Mouse (Mus musculus) CD4-positive, CD25-positive, alpha-beta regulatory T cell, adult 4 months (primary cell): ENCODE data around the gene Sdccag8. TPM values are rescaled to one million over a fixed set of nuclear protein-coding genes. Genes with fewer than 3 reads are reported as not detected.

ENCODE experiments used
- ATAC-seq: one replicate; pipeline ENCODE4 v1.8.0; 2017
- polyA plus RNA-seq, 2 experiments: library from polyadenylated mRNA; unstranded; fragments of 100-300 nt; shearing (Covaris generic); gene quantifications; one replicate each; pipeline ENCODE4 v1.2.1; 2017

The Sdccag8 gene
- polyA plus RNA-seq, 2 experiments from 2014 or later, result 25.3 to 25.5 TPM

DNA sequence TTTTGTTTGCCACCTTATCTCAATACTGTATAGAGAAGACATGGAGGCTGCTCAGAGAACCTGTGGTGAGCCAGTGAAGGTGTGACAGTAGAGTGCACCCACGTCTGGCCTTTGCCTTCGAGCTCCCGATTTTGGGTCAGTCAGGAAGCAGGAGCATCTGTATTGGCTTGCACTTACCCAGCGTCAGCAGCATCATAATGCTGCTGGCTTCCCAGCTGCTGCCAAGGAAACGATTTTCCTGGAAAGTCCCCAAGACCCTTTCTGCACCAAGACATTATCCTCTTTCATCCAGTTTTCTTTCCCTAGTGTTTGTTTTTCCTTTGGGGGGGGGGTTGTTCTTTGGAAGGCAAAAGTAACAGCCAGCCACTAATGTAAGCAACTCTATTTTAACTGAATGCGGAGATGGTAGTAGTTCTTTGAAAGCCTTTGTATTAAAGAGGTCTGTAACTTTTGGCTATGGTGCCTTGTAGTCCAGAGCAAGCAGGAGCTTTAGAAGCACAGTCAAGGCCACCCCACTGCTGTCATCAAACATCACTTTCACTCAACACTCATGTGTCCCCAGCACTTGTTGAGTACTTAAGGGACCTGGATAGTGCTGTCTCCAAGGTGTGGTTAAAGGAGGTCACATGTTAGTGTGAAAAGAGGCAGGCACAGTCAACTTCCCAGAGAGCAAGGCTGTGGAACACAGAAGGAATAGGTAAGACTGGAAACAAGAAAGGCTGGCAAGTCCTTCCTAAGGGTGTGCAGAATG is 172.7 kb downstream of the Sdccag8 start:
- no peak for ATAC-seq

DNA sequence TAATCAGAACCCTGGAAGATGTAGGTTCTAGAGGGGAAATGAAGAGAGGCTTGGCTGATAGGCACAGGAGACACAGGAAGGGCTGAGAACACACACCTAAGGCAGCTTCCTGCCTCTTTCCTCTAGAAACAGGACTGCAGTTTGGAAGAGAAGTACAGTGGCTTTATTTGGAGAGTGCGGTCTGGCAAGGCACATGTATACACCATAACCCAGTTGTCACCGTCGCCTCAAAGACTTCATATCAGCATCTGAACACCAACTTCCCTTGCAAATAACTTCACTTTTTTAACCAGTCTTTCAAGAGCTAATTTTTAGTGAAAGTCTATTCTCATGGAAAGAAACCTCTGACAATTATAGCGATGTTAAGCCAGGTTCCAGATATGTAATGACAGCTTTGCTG is 177.0 kb downstream of the Sdccag8 start:
- no peak for ATAC-seq

DNA sequence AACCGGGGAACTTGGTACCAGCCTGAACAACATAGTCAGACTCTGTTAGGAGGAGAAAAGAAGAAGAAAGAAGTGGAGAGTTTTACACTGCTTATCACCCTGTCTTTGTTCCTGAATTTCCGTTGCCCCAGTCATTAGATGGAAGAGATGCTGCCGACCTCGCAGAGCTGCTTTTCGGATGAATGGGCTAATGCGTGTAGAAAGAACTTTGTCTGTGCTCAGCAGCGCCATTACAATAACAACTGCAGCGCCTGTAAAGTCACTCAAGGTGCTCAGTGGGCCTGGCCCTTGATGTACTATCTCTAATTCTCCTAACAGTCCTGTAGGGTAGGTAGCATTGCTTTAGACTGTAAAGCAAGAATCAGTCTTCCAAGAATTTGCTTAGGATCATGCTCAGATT is 178.1 kb downstream of the Sdccag8 start:
- ATAC-seq, result no peak

DNA sequence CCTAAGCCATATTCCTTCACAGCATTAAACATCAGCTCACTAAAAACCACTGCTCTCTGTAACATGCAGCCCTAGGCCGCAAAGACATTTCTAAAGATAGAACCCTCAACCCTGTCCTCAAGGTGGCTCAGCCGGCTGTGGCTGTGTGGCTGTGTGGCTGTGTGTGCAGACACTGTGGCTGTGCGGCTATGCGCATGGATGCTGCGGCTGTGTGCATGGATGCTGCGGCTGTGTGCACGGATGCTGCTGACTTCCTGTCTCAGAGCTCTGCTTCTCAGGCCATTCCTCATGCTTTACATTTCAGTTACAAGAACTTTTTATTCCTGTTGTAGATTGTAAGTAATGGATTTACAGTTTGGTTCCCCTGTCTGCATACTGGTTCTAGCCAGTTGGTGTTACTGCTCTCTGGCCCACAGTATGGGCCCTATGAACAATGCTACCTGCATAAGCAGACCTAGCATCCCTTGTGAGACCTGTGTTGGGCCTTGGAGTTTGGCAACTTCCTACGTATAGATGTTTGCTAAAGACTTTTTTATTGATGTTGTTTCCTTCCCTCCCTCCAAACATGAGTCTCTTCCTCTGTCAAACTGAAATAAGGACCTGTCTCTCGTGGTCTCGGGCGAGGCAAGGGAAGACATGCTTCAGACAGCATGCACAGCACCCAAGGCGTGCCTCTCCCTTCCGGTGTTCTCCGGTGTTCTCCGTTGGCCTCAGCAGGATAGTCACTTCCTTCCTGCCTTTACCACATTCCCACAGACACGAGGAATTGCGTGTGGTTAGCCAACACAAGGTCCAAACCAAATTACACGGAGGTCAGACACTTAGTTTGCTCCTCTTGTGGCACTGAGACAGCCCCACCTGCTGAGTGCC is 178.9 kb downstream of the Sdccag8 start:
- peak; percentile 61 for ATAC-seq

DNA sequence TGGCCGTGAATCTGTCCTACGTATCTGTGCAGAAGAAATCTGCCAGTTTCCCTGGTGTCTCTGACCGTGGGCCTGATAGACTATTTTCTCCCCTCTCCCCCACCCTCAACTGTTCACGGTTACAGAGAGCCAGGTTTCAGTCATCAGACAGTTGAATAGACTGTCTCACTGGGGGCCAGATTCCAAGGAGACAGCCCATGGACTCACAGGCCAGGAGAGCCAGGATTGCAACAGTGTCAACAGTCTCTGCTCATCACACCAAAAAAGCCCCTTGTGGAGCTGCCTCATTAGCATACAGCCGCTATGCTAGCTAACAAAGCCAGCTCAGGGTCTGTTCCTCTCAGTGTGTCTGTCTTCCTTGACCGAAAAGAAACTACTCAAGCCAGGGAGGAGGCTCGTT is 179.6 kb downstream of the Sdccag8 start:
- peak; percentile 14 for ATAC-seq

- ATAC-seq, result no peak
These were observed 180.4 kb downstream of the Sdccag8 start for GRCm38 (mm10) chr1:176994707-176995418.

- ATAC-seq, result no peak
These were observed 180.9 kb downstream of the Sdccag8 start for GRCm38 (mm10) chr1:176995419-176995775.

GRCm38 (mm10) chr1:176996166-176996565 is 181.7 kb downstream of the Sdccag8 start:
- ATAC-seq, result no peak

GRCm38 (mm10) chr1:176996630-176997201 is 182.3 kb downstream of the Sdccag8 start:
- ATAC-seq, result peak; percentile 44

DNA sequence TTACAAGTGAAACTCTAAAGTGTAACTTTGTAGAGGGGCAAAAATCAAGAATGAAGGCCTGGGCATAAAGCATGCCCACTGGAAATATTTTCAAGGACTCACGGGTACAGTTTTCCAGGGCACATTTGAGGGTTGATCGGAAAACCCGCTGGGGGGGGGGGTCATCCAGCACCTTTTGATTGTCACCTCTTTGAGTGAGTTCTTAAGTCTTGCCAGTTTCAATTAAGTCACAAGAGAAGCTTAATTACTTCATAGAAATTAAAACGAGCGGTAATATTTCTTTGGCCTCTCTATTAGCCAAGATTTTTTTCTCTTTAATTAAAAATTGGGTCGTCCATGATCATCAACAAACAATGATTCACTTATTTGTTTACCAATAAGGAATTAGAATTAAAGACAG is 182.8 kb downstream of the Sdccag8 start:
- ATAC-seq, result no peak

- ATAC-seq, result no peak
These were observed 183.5 kb downstream of the Sdccag8 start for GRCm38 (mm10) chr1:176997711-176998689.

DNA sequence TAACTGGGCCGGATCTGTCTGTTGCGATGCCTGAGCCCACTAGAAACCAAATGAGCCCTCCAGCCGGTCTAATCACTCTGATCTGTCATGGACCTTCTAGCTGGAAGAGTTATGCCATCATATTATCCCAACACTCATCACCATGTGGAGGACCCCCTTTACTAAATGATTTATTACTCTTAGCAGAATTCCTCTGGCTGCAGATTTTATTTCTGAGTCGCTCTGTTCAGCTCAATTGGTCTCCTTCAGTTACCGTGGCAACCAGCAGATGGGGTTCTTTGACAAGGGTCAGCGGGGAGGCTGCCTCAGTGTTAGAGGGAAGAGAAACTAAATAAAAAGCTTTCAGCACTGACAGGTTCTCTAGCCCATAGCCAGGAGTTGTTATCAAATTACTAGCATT is 184.6 kb downstream of the Sdccag8 start:
- ATAC-seq, result no peak

GRCm38 (mm10) chr1:177002951-177003350 is 188.5 kb downstream of the Sdccag8 start:
- ATAC-seq, result no peak

DNA sequence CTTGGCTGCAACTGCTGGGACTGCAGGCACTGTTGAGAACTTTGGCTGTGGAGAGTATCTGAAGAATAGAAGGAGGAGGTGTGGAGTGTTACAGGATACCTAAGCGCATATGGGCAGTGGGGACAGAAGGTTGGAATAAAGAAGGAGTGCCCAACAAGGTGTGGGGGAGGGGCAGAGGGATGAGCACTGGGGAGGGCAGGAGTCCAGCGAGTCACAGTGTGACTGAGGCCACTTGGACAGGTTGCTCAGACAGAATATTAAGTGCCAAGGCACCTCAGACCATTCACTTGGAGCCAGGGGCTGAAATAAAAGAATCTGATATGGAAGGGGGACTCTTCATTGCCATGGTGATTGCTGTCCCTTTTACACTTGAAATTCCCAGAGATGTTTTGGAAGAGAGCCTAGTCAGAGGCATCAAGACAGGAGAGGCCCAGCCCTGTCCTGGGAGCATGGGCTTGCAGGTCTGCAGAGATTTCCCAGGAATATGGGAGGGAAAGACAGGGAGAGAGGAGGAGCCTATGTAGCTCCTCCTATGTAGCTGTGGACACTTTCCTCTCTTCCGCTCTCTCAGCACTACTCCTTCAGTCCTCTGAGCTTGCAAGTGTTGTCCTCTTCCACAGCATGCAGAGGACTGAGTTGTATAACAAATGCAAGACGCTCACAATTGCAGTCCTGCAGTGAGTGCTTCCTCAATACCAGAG is 189.7 kb downstream of the Sdccag8 start:
- no peak for ATAC-seq

- ATAC-seq, result no peak
These were observed 192.9 kb downstream of the Sdccag8 start for GRCm38 (mm10) chr1:177007405-177007804.

GRCm38 (mm10) chr1:177008777-177009176 is 194.3 kb downstream of the Sdccag8 start:
- peak; percentile 33 for ATAC-seq

GRCm38 (mm10) chr1:177010041-177010440 is 195.6 kb downstream of the Sdccag8 start:
- ATAC-seq, result no peak

DNA sequence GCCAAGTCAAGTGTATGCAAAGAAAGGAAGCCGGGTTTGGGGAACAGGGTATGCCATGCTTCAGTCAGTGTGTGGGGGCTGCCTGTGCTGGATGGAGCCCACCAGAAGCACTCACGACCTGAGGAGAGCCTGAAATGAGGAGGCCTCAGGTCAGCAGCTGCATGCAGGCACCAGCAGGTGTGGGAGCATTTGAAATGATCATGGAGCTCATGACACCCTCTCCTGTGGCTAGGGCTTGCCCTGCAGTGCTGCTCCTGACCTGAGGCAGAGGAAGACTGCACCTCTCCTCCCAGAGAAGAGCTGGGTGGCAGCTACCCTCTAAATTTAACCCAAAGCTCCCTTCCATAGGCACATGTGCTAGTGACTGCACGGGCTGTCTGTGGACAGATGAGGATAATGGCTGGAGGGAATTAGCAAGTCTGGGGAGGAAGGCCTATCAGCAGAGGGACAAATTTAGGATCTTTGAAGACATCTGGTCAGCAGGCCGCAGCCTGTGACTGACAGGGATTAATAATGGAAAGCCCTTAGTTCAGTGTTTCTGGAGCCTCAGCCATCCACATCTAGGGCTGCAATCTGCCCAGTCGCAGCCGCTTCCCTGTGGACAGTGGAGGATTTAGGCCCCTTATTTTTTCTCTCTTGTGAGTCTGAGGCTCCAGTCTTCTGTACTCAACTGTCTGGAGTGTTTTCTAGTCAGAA is 196.3 kb downstream of the Sdccag8 start:
- ATAC-seq, result no peak

- no peak for ATAC-seq
These were observed 197.2 kb downstream of the Sdccag8 start for GRCm38 (mm10) chr1:177011688-177012087.

- no peak for ATAC-seq
These were observed 198.3 kb downstream of the Sdccag8 start for GRCm38 (mm10) chr1:177012774-177013173.
